Mouse (Mus musculus): ENCODE data around the gene Exosc1. TPM values are rescaled to one million over a fixed set of nuclear protein-coding genes. Genes with fewer than 3 reads are reported as not detected.

Gene Exosc1
- total and polyA plus RNA-seq, 2 experiments from 2014 or later, result 18.0 to 62.3 TPM

DNA sequence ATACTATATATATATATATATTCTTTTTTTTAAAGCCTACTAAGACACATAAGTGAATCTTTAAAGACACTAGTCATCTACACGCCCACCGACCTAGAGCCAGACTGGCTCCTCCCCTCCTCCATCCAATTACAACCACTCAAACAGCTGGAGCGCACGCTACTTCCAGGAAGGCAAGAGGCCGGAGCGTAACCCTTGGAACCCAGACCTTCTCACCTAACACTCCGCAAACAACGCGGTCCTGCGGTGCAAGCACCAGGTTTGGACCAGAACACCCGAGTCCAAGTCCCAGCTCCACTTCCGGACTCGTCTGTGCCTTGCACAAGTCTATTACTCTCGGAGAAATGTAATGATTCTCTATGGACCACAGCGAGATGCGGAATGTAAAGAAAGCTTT is 47.2 kb upstream of the Exosc1 start:
- peak overlapping the region; percentile 76 for H3K9ac ChIP-seq (replicated peaks; ENCODE audit: low read length, poor library complexity, severe bottlenecking)
- H3K4me1 ChIP-seq (ENCODE audit: insufficient read depth, low read length), result no peaks in the 10 kb centered on the region
- DNase-seq (ENCODE audit: low spot score) (peak; percentile 26), ATAC-seq (ENCODE audit: low FRiP score) (peak; percentile 4; the same call in 1 of the 2 replicates)
- no peaks in the 10 kb centered on the region for H3K36me3 ChIP-seq (ENCODE audit: insufficient read depth, low read length)
- under 1% methylated on average over 16 of the region's 16 CpGs for WGBS
- H3K27ac ChIP-seq (ENCODE audit: low read depth, low read length), result peak overlapping the region; percentile 80; the same call in 1 of the 2 replicates
- H3K4me2 ChIP-seq (ENCODE audit: low read depth, low read length, poor library complexity, severe bottlenecking), result peak overlapping the region; percentile 80
- no peaks in the 10 kb centered on the region for H3K9me3 ChIP-seq (ENCODE audit: low read length)
- H3K27me3 ChIP-seq (ENCODE audit: insufficient read depth, low read length), result 0 out of 2 replicates have a peak, but pooled peaks cover 4% of the 10 kb centered on the region
- peak overlapping the region; percentile 86 for H3K4me3 ChIP-seq (ENCODE audit: low read depth, low read length)
- TF ChIP-seq CTCF (IDR thresholded peaks at IDR 0.05), result no peak

- TF ChIP-seq CTCF (IDR thresholded peaks at IDR 0.05), result no peak
- WGBS, result 52% methylated on average over 13 of the region's 13 CpGs
- DNase-seq (ENCODE audit: low spot score) (peak; percentile 54), ATAC-seq (ENCODE audit: low FRiP score) (no peak)
- H3K4me1 ChIP-seq (ENCODE audit: insufficient read depth, low read length), result no peaks in the 10 kb centered on the region
- no peak overlapping the region for H3K4me3 ChIP-seq (ENCODE audit: low read depth, low read length)
- no peak overlapping the region for H3K4me2 ChIP-seq (ENCODE audit: low read depth, low read length, poor library complexity, severe bottlenecking)
- no peaks in the 10 kb centered on the region for H3K27me3 ChIP-seq (ENCODE audit: insufficient read depth, low read length)
- H3K9me3 ChIP-seq (ENCODE audit: low read length), result no peaks in the 10 kb centered on the region
- no peaks in the 10 kb centered on the region; the same call in 1 of the 2 replicates for H3K36me3 ChIP-seq (ENCODE audit: insufficient read depth, low read length)
- no peak overlapping the region for H3K9ac ChIP-seq (replicated peaks; ENCODE audit: low read length, poor library complexity, severe bottlenecking)
- no peak overlapping the region for H3K27ac ChIP-seq (ENCODE audit: low read depth, low read length)
These were observed 40.9 kb upstream of the Exosc1 start for GRCm38 (mm10) chr19:41973891-41974794.

- 94% methylated on average over 7 of the region's 7 CpGs for WGBS
- no peak for ATAC-seq (ENCODE audit: low FRiP score)
These were observed 36.4 kb upstream of the Exosc1 start for GRCm38 (mm10) chr19:41969618-41970017.

DNA sequence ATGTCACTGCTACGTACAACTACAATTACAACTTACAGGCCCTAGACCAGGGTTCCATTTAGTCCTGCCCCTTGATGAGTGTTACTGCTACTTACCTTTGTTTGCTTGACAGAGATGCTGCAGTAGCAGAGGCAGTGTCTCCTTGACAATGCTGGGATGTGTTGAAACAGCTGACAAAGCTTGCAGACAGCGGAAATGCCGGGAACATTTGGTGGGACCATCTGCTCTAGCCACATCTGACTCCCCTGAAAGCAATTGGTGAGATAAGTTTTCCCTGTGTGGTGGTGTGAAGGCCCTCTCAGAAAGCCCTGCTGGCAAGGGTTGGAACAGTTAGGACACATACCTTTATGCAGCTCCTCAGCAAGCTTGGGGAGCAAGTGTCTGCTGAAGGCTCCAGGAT is 20.4 kb upstream of the Exosc1 start:
- DNase-seq (ENCODE audit: low spot score) (no peak), ATAC-seq (ENCODE audit: low FRiP score) (no peak)
- no peak for TF ChIP-seq CTCF (IDR thresholded peaks at IDR 0.05)
- 92% methylated on average over 3 of the region's 3 CpGs for WGBS
- Histone ChIP-seq H3K36me3 (ENCODE audit: insufficient read depth, low read length) (peaks cover 74% of the 10 kb centered on the region), H3K27me3 (ENCODE audit: insufficient read depth, low read length) (no peaks in the 10 kb centered on the region), H3K4me1 (ENCODE audit: insufficient read depth, low read length) (no peaks in the 10 kb centered on the region), H3K9ac (replicated peaks; ENCODE audit: low read length, poor library complexity, severe bottlenecking) (no peak overlapping the region), H3K27ac (ENCODE audit: low read depth, low read length) (no peak overlapping the region), H3K4me3 (ENCODE audit: low read depth, low read length) (no peak overlapping the region), H3K9me3 (ENCODE audit: low read length) (no peaks in the 10 kb centered on the region), H3K4me2 (ENCODE audit: low read depth, low read length, poor library complexity, severe bottlenecking) (no peak overlapping the region)

More at GRCm38 (mm10) chr19:41969618-41970017, 36.4 kb upstream of the Exosc1 start:
- no peak for TF ChIP-seq CTCF (IDR thresholded peaks at IDR 0.05)
- DNase-seq (ENCODE audit: low spot score), result no peak
- Histone ChIP-seq H3K9me3 (ENCODE audit: low read length) (no peaks in the 10 kb centered on the region), H3K4me3 (ENCODE audit: low read depth, low read length) (no peak overlapping the region), H3K36me3 (ENCODE audit: insufficient read depth, low read length) (peaks cover 15% of the 10 kb centered on the region), H3K9ac (replicated peaks; ENCODE audit: low read length, poor library complexity, severe bottlenecking) (no peak overlapping the region), H3K27me3 (ENCODE audit: insufficient read depth, low read length) (no peaks in the 10 kb centered on the region), H3K4me1 (ENCODE audit: insufficient read depth, low read length) (no peaks in the 10 kb centered on the region), H3K4me2 (ENCODE audit: low read depth, low read length, poor library complexity, severe bottlenecking) (no peak overlapping the region), H3K27ac (ENCODE audit: low read depth, low read length) (no peak overlapping the region)

DNA sequence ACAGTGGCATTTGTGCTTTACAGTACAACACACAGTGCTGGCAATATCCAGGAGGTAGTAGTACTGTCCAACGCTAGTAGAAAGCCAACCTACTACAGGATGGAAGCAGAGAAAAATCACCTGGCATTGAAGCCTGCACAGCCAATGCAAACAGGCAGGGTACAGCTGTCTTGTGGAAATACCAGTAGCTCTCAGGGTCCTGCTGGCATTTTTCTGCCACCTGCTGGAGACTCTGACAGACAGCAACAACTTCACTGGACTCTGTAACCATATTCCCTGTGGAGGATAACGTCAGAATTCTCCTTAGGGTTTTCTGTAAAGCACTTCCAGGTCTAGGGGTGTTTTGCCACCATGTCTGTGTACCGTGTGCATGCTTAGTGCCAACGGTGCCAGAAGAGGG is 19.1 kb upstream of the Exosc1 start:
- DNase-seq (ENCODE audit: low spot score), result peak; percentile 26
- Histone ChIP-seq H3K9me3 (ENCODE audit: low read length) (no peaks in the 10 kb centered on the region), H3K4me2 (ENCODE audit: low read depth, low read length, poor library complexity, severe bottlenecking) (no peak overlapping the region), H3K36me3 (ENCODE audit: insufficient read depth, low read length) (peaks cover 79% of the 10 kb centered on the region), H3K4me1 (ENCODE audit: insufficient read depth, low read length) (no peaks in the 10 kb centered on the region), H3K27ac (ENCODE audit: low read depth, low read length) (no peak overlapping the region), H3K4me3 (ENCODE audit: low read depth, low read length) (no peak overlapping the region), H3K9ac (replicated peaks; ENCODE audit: low read length, poor library complexity, severe bottlenecking) (no peak overlapping the region), H3K27me3 (ENCODE audit: insufficient read depth, low read length) (no peaks in the 10 kb centered on the region)
- 82% methylated on average over 4 of the region's 4 CpGs for WGBS
- peak; percentile 66 for TF ChIP-seq CTCF (IDR thresholded peaks at IDR 0.05)
- no peak for ATAC-seq (ENCODE audit: low FRiP score)

GRCm38 (mm10) chr19:41943841-41944240 is 10.6 kb upstream of the Exosc1 start:
- no peak for TF ChIP-seq CTCF (IDR thresholded peaks at IDR 0.05)
- 92% methylated on average over 7 of the region's 7 CpGs for WGBS

More at GRCm38 (mm10) chr19:41943841-41944240, 10.6 kb upstream of the Exosc1 start:
- DNase-seq (ENCODE audit: low spot score) (no peak), ATAC-seq (ENCODE audit: low FRiP score) (no peak)
- no peaks in the 10 kb centered on the region for H3K9me3 ChIP-seq (ENCODE audit: low read length)
- peaks cover 79% of the 10 kb centered on the region for H3K36me3 ChIP-seq (ENCODE audit: insufficient read depth, low read length)
- H3K4me1 ChIP-seq (ENCODE audit: insufficient read depth, low read length), result no peaks in the 10 kb centered on the region
- H3K4me3 ChIP-seq (ENCODE audit: low read depth, low read length), result no peak overlapping the region
- H3K27ac ChIP-seq (ENCODE audit: low read depth, low read length), result no peak overlapping the region
- H3K4me2 ChIP-seq (ENCODE audit: low read depth, low read length, poor library complexity, severe bottlenecking), result no peak overlapping the region
- no peaks in the 10 kb centered on the region for H3K27me3 ChIP-seq (ENCODE audit: insufficient read depth, low read length)
- no peak overlapping the region for H3K9ac ChIP-seq (replicated peaks; ENCODE audit: low read length, poor library complexity, severe bottlenecking)
